Mouse (Mus musculus): ENCODE results near the gene Drap1.

DNA sequence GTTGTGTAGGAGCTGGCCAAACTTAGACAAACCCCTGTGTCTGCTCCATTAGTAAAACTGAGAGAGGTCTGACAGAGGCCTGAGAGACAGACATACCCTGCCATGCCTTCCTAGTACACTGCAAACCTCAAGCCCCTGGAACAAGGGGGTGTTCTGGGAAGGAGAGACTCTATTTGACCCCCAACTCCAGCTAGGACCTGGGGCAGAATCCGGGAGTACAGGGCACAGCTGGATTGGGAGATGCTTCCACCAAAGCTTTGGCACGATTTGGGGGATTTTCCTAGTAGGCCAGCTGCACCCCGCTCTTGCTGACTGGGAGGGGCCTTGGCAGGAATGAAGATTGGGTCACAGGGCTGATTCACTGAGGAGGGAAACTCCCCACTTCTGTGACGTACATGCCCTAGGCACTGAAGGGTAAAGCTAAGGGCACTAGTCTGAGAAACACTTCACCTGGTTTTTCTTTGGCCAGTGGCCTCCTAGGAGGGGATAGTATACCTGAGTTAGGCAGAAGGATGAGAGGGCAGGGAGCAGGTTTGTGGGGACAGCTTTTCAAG, 7.2 kb upstream of the Drap1 start:
- TF ChIP-seq POLR2A (IDR thresholded peaks at IDR 0.05; ENCODE audit: low read depth, low read length) (no peak), CTCF (IDR thresholded peaks at IDR 0.05; ENCODE audit: extremely low read depth, insufficient read depth, insufficient read length, insufficient replicate concordance) (no peak)

All from spleen, adult 2 months (tissue).